Mouse (Mus musculus): Measurements from ENCODE around the gene Fibcd1. TPM values are rescaled to one million over a fixed set of nuclear protein-coding genes. Genes with fewer than 3 reads are reported as not detected.

Fibcd1 gene
- total RNA-seq, 2 experiments from 2014 or later, result not detected

GRCm38 (mm10) chr2:31863766-31864165, 18.0 kb upstream of the Fibcd1 start:
- ATAC-seq (replicated peaks; ENCODE audit: low FRiP score, low TSS enrichment, poor library complexity, severe bottlenecking), result no peak

- no peak for ATAC-seq (replicated peaks; ENCODE audit: low FRiP score, low TSS enrichment, poor library complexity, severe bottlenecking)
Measured at GRCm38 (mm10) chr2:31862919-31863318, 17.1 kb upstream of the Fibcd1 start.

GRCm38 (mm10) chr2:31858500-31858899, 12.7 kb upstream of the Fibcd1 start:
- no peak for ATAC-seq (replicated peaks; ENCODE audit: low FRiP score, low TSS enrichment, poor library complexity, severe bottlenecking)

GRCm38 (mm10) chr2:31857180-31857579, 11.4 kb upstream of the Fibcd1 start:
- ATAC-seq (replicated peaks; ENCODE audit: low FRiP score, low TSS enrichment, poor library complexity, severe bottlenecking), result no peak

GRCm38 (mm10) chr2:31855991-31856390, 10.2 kb upstream of the Fibcd1 start:
- no peak for ATAC-seq (replicated peaks; ENCODE audit: low FRiP score, low TSS enrichment, poor library complexity, severe bottlenecking)

GRCm38 (mm10) chr2:31850141-31850540, 4.3 kb upstream of the Fibcd1 start:
- ATAC-seq (replicated peaks; ENCODE audit: low FRiP score, low TSS enrichment, poor library complexity, severe bottlenecking), result no peak

- peak; percentile 93 for ATAC-seq (replicated peaks; ENCODE audit: low FRiP score, low TSS enrichment, poor library complexity, severe bottlenecking)
Measured at GRCm38 (mm10) chr2:31847908-31848307, 2.1 kb upstream of the Fibcd1 start.

- ATAC-seq (replicated peaks; ENCODE audit: low FRiP score, low TSS enrichment, poor library complexity, severe bottlenecking), result no peak
Measured at GRCm38 (mm10) chr2:31846692-31847660, 1.2 kb upstream of the Fibcd1 start.

- no peak for ATAC-seq (replicated peaks; ENCODE audit: low FRiP score, low TSS enrichment, poor library complexity, severe bottlenecking)
Measured at GRCm38 (mm10) chr2:31845512-31845895, 301 bp downstream of the Fibcd1 start.

GRCm38 (mm10) chr2:31844729-31845136, 1.1 kb downstream of the Fibcd1 start:
- no peak for ATAC-seq (replicated peaks; ENCODE audit: low FRiP score, low TSS enrichment, poor library complexity, severe bottlenecking)

GRCm38 (mm10) chr2:31838868-31839267, 6.9 kb downstream of the Fibcd1 start:
- no peak for ATAC-seq (replicated peaks; ENCODE audit: low FRiP score, low TSS enrichment, poor library complexity, severe bottlenecking)

- ATAC-seq (replicated peaks; ENCODE audit: low FRiP score, low TSS enrichment, poor library complexity, severe bottlenecking), result no peak
Measured at GRCm38 (mm10) chr2:31836985-31837384, 8.8 kb downstream of the Fibcd1 start.

- no peak for ATAC-seq (replicated peaks; ENCODE audit: low FRiP score, low TSS enrichment, poor library complexity, severe bottlenecking)
Measured at GRCm38 (mm10) chr2:31836091-31836490, 9.7 kb downstream of the Fibcd1 start.

- ATAC-seq (replicated peaks; ENCODE audit: low FRiP score, low TSS enrichment, poor library complexity, severe bottlenecking), result no peak
Measured at GRCm38 (mm10) chr2:31828311-31828825, 17.4 kb downstream of the Fibcd1 start.

- no peak for ATAC-seq (replicated peaks; ENCODE audit: low FRiP score, low TSS enrichment, poor library complexity, severe bottlenecking)
Measured at GRCm38 (mm10) chr2:31827877-31828276, 17.9 kb downstream of the Fibcd1 start.

- no peak for ATAC-seq (replicated peaks; ENCODE audit: low FRiP score, low TSS enrichment, poor library complexity, severe bottlenecking)
Measured at GRCm38 (mm10) chr2:31826094-31827085, 19.4 kb downstream of the Fibcd1 start.

GRCm38 (mm10) chr2:31825469-31825911, 20.3 kb downstream of the Fibcd1 start:
- ATAC-seq (replicated peaks; ENCODE audit: low FRiP score, low TSS enrichment, poor library complexity, severe bottlenecking), result no peak

- no peak for ATAC-seq (replicated peaks; ENCODE audit: low FRiP score, low TSS enrichment, poor library complexity, severe bottlenecking)
Measured at GRCm38 (mm10) chr2:31823933-31824730, 21.7 kb downstream of the Fibcd1 start.

Data from megakaryocyte-erythroid progenitor cell, adult 5-6 weeks (primary cell).